Mouse (Mus musculus): ENCODE results near the gene Trappc6a. TPM values are rescaled to one million over a fixed set of nuclear protein-coding genes. Genes with fewer than 3 reads are reported as not detected.
A peak's percentile ranks its signal among the peaks of the same experiment; 100 is the strongest.

Trappc6a gene
- polyA plus RNA-seq, 1 experiment from 2014 or later: 71.4 TPM

DNA sequence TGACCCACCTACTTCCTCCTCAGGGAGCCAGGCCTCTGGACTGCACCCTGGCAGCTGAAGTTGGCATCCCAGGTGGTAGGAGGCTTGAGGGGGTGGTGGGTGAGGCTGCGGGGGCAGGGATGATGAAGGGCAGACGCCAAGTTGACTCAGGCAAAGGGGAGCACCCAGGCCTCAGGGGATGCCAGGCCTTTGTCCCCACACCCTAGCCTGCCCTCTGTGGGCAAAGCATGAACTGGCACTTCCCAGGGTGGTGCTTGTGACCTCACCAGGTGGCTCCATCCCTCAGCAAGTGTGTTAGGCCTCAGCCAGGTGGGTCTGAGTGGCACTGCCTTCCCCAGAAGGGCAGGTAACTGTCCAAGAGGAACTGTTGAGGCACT is 16.9 kb downstream of the Trappc6a start:
- Histone ChIP-seq H3K9ac (no peak overlapping the region), H3K4me3 (no peak overlapping the region), H3K36me3 (peaks cover 19% of the 10 kb centered on the region), H3K27me3 (replicated peaks) (peaks cover 62% of the 10 kb centered on the region), H3K27ac (replicated peaks) (no peak overlapping the region), H3K9me3 (no peaks in the 10 kb centered on the region), H3K4me1 (peaks cover 25% of the 10 kb centered on the region), H3K4me2 (no peak overlapping the region)
- ATAC-seq (ENCODE audit: extremely low read depth, insufficient number of reproducible peaks, low FRiP score, low TSS enrichment): no peak
- WGBS: 83% methylated on average over 2 of the region's 2 CpGs

- ATAC-seq (ENCODE audit: extremely low read depth, insufficient number of reproducible peaks, low FRiP score, low TSS enrichment): no peak
Measured at GRCm38 (mm10) chr7:19531077-19531476, 22.9 kb downstream of the Trappc6a start.

DNA sequence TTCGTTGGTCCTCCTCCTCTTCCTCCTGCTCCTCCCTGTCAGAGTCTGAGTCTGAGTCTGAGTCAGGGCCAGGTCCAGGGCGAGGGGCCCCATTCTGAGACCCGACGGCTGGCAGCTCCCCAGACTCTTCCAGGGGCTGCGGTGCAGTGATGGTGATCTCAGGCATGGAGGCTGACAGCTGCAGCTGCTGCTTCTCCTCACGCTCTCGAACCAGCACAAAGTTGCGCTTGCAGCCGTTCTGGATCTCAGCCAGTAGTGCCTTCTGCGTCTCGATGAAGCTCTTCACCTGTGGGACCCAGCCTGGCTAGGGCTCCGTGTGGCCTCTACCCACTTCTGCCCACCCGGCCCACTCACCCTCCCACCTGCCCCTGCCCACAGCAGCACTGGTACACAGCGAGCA is 24.0 kb downstream of the Trappc6a start:
- ATAC-seq (ENCODE audit: extremely low read depth, insufficient number of reproducible peaks, low FRiP score, low TSS enrichment): no peak
- Histone ChIP-seq H3K4me2 (no peak overlapping the region), H3K4me3 (no peak overlapping the region), H3K9me3 (no peaks in the 10 kb centered on the region), H3K9ac (no peak overlapping the region), H3K36me3 (peaks cover 77% of the 10 kb centered on the region), H3K27me3 (replicated peaks) (no peaks in the 10 kb centered on the region), H3K27ac (replicated peaks) (no peak overlapping the region), H3K4me1 (peaks cover 17% of the 10 kb centered on the region)
- 85% methylated on average over 14 of the region's 14 CpGs for WGBS

More at GRCm38 (mm10) chr7:19531077-19531476, 22.9 kb downstream of the Trappc6a start:
- Histone ChIP-seq H3K9me3 (no peaks in the 10 kb centered on the region), H3K4me1 (peaks cover 5% of the 10 kb centered on the region), H3K4me3 (no peak overlapping the region), H3K9ac (no peak overlapping the region), H3K27ac (replicated peaks) (no peak overlapping the region), H3K36me3 (peaks cover 77% of the 10 kb centered on the region), H3K27me3 (replicated peaks) (peaks cover 6% of the 10 kb centered on the region; the same call in 1 of the 2 replicates), H3K4me2 (no peak overlapping the region)
- 71% methylated on average over 10 of the region's 10 CpGs for WGBS

GRCm38 (mm10) chr7:19534676-19535075 is 26.5 kb downstream of the Trappc6a start:
- no peaks in the 10 kb centered on the region for H3K27me3 ChIP-seq (replicated peaks)
- no peak overlapping the region for H3K4me2 ChIP-seq
- peaks cover 23% of the 10 kb centered on the region for H3K4me1 ChIP-seq
- no peak overlapping the region for H3K9ac ChIP-seq
- no peaks in the 10 kb centered on the region for H3K9me3 ChIP-seq
- no peak overlapping the region for H3K4me3 ChIP-seq
- H3K36me3 ChIP-seq: peaks cover 65% of the 10 kb centered on the region
- no peak for ATAC-seq (ENCODE audit: extremely low read depth, insufficient number of reproducible peaks, low FRiP score, low TSS enrichment)
- no peak overlapping the region for H3K27ac ChIP-seq (replicated peaks)
- WGBS: 92% methylated on average over 10 of the region's 10 CpGs

DNA sequence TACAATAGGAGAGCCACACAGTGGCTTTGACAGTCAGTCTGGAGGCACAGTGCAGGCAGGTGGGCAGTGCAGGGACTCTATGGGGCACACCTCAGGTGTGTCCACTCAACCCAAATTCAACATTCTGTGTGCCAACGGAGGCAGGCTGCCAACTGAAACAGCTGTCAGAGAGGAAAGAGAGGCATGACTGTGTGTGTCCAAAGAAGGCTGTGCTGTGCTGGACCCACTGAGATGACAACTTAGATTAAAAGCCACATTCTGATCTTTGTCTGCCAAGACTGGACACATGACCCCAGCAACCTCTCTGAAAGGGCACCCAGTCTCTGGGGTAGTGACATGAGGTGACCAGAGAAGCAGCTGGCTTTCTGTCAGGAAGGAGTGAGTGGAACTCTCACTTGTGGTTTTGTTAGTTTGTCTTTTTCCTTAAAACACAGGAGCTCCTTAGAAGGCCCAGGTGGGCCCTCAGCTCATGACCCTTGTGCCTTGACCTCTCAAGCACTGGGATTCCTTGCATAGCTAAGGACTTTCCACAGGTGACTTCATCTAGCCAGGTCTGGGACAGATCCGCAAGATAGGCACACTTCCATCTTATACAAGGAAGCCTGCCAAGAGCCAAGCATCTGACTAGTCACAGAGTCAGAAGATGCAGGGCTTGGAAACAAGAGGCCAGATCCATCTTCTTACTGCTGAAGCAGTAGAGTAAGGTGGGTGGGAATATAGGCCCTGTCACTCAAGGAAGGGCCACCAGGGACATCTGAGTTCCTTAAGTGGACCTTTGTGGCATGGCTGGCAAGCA is 32.8 kb downstream of the Trappc6a start:
- peaks cover 65% of the 10 kb centered on the region for H3K4me1 ChIP-seq
- H3K27ac ChIP-seq (replicated peaks): no peak overlapping the region
- 0 out of 2 replicates have a peak, but pooled peaks cover 2% of the 10 kb centered on the region for H3K36me3 ChIP-seq

GRCm38 (mm10) chr7:19541681-19542154 is 33.5 kb downstream of the Trappc6a start:
- Histone ChIP-seq H3K36me3 (0 out of 2 replicates have a peak, but pooled peaks cover 2% of the 10 kb centered on the region), H3K9ac (peak overlapping the region; percentile 42; the same call in 1 of the 2 replicates), H3K9me3 (no peaks in the 10 kb centered on the region), H3K4me2 (0 out of 2 replicates have a peak overlapping the region, but pooled peaks have one; percentile 2), H3K27ac (replicated peaks) (no peak overlapping the region; the same call in 1 of the 2 replicates), H3K4me3 (no peak overlapping the region), H3K27me3 (replicated peaks) (no peaks in the 10 kb centered on the region), H3K4me1 (peaks cover 65% of the 10 kb centered on the region)
- no peak for ATAC-seq (ENCODE audit: extremely low read depth, insufficient number of reproducible peaks, low FRiP score, low TSS enrichment)
- WGBS: 83% methylated on average over 7 of the region's 7 CpGs

More for the DNA sequence above, 32.8 kb downstream of the Trappc6a start:
- no peak for ATAC-seq (ENCODE audit: extremely low read depth, insufficient number of reproducible peaks, low FRiP score, low TSS enrichment)
- H3K4me3 ChIP-seq: no peak overlapping the region
- no peak overlapping the region for H3K4me2 ChIP-seq
- H3K27me3 ChIP-seq (replicated peaks): no peaks in the 10 kb centered on the region
- 83% methylated on average over 2 of the region's 2 CpGs for WGBS
- no peak overlapping the region; the same call in 1 of the 2 replicates for H3K9ac ChIP-seq
- no peaks in the 10 kb centered on the region for H3K9me3 ChIP-seq

DNA sequence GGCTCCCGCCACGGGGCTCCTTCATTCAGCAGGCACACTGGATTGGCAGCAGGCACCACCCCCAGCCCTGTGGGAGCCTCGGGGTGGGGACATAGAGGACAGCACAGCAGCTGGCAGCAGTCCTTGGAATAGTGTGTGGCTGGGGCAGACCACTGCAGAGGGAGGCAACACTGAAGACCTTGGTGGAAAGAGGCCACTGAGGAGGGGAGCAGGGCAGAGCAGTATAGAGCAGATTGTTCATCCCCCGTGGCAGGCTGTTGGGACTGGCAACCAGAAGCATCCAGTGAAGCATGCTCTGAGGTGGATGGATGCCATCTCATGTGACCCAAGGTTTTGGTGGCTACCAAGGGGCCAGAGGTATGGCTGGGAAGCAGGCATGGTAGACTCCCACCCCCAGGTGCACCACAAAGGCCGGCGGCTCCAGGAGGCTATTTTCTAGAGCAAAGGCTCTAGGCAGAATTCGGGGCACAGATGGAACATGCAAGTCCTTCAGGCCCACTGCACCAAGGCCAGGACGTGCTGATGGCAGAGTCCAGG is 34.0 kb downstream of the Trappc6a start:
- Histone ChIP-seq H3K36me3 (0 out of 2 replicates have a peak, but pooled peaks cover 2% of the 10 kb centered on the region), H3K27me3 (replicated peaks) (no peaks in the 10 kb centered on the region), H3K9me3 (no peaks in the 10 kb centered on the region), H3K4me2 (0 out of 2 replicates have a peak overlapping the region, but pooled peaks have one; percentile 2), H3K9ac (peak overlapping the region; percentile 42; the same call in 1 of the 2 replicates), H3K4me3 (no peak overlapping the region), H3K4me1 (peaks cover 63% of the 10 kb centered on the region), H3K27ac (replicated peaks) (no peak overlapping the region)
- WGBS: 71% methylated on average over 8 of the region's 8 CpGs
- peak; percentile 11; the same call in 1 of the 2 replicates for ATAC-seq (ENCODE audit: extremely low read depth, insufficient number of reproducible peaks, low FRiP score, low TSS enrichment)

- no peak overlapping the region for H3K4me3 ChIP-seq
- ATAC-seq (ENCODE audit: extremely low read depth, insufficient number of reproducible peaks, low FRiP score, low TSS enrichment): no peak
- H3K27me3 ChIP-seq (replicated peaks): no peaks in the 10 kb centered on the region
- H3K4me1 ChIP-seq: peaks cover 60% of the 10 kb centered on the region
- H3K27ac ChIP-seq (replicated peaks): no peak overlapping the region
- H3K9me3 ChIP-seq: no peaks in the 10 kb centered on the region
- 0 out of 2 replicates have a peak, but pooled peaks cover 4% of the 10 kb centered on the region for H3K36me3 ChIP-seq
- no peak overlapping the region for H3K4me2 ChIP-seq
- H3K9ac ChIP-seq: no peak overlapping the region; the same call in 1 of the 2 replicates
- WGBS: 38% methylated on average over 6 of the region's 6 CpGs
Measured at GRCm38 (mm10) chr7:19543584-19543983, 35.4 kb downstream of the Trappc6a start.

DNA sequence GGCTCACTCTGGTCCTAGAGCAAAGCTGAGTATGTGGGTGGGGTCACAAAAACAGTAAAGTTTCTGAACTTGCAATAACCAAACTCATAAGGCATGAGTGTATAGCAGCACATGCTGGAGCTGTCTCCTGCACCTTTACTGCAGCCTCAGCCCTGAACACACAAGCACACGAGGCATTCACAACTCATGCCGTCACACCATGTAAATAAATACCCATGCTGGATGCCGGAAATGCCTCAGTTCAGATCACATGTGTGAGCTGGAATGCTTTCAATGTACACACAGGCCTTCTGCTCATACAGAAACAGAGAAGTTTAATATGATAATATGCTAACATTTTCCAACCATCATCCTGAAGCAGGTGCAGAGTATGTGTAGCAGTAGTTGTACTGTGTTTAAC is 37.8 kb downstream of the Trappc6a start:
- no peak overlapping the region for H3K9ac ChIP-seq
- H3K9me3 ChIP-seq: no peaks in the 10 kb centered on the region
- H3K4me2 ChIP-seq: no peak overlapping the region
- H3K4me1 ChIP-seq: peaks cover 56% of the 10 kb centered on the region
- H3K27ac ChIP-seq (replicated peaks): no peak overlapping the region
- no peak overlapping the region for H3K4me3 ChIP-seq
- no peak for ATAC-seq (ENCODE audit: extremely low read depth, insufficient number of reproducible peaks, low FRiP score, low TSS enrichment)
- no peaks in the 10 kb centered on the region for H3K27me3 ChIP-seq (replicated peaks)
- WGBS: 36% methylated on average over 3 of the region's 3 CpGs
- H3K36me3 ChIP-seq: 0 out of 2 replicates have a peak, but pooled peaks cover 3% of the 10 kb centered on the region

GRCm38 (mm10) chr7:19547344-19547969 is 39.3 kb downstream of the Trappc6a start:
- 65% methylated on average over 2 of the region's 2 CpGs for WGBS
- no peak for ATAC-seq (ENCODE audit: extremely low read depth, insufficient number of reproducible peaks, low FRiP score, low TSS enrichment)
- peaks cover 8% of the 10 kb centered on the region; the same call in 1 of the 2 replicates for H3K36me3 ChIP-seq
- no peak overlapping the region for H3K4me2 ChIP-seq
- no peak overlapping the region for H3K4me3 ChIP-seq
- no peaks in the 10 kb centered on the region for H3K27me3 ChIP-seq (replicated peaks)
- H3K27ac ChIP-seq (replicated peaks): no peak overlapping the region
- H3K9ac ChIP-seq: no peak overlapping the region
- H3K9me3 ChIP-seq: no peaks in the 10 kb centered on the region
- H3K4me1 ChIP-seq: peaks cover 49% of the 10 kb centered on the region

- 77% methylated on average over 10 of the region's 10 CpGs for WGBS
- Histone ChIP-seq H3K27me3 (replicated peaks) (no peaks in the 10 kb centered on the region), H3K36me3 (peaks cover 24% of the 10 kb centered on the region), H3K9ac (no peak overlapping the region), H3K4me3 (no peak overlapping the region), H3K27ac (replicated peaks) (no peak overlapping the region), H3K4me2 (no peak overlapping the region), H3K4me1 (peaks cover 44% of the 10 kb centered on the region), H3K9me3 (no peaks in the 10 kb centered on the region)
- ATAC-seq (ENCODE audit: extremely low read depth, insufficient number of reproducible peaks, low FRiP score, low TSS enrichment): no peak
Measured at GRCm38 (mm10) chr7:19549394-19549793, 41.2 kb downstream of the Trappc6a start.
